Mouse (Mus musculus): Measurements from ENCODE around the gene Cxcl1. TPM values are rescaled to one million over a fixed set of nuclear protein-coding genes. Genes with fewer than 3 reads are reported as not detected.

The Cxcl1 gene
- polyA plus RNA-seq (2014; fragmentation: Illumina TruSeq; extraction: RNeasy Lipid Tissue Mini Kit (QIAGEN cat#74804); ENCODE audit: low read depth, low replicate concordance) = 2.8 TPM

GRCm38 (mm10) chr5:90890519-90891463, at the start of gene Cxcl1:
Cxcl1 (plus strand) TSS chr5:90891241.

GRCm38 (mm10) chr5:90903339-90904020, 12.4 kb downstream of the Cxcl1 start, which contains the start of gene Cxcl2:
Cxcl2 (plus strand) TSS chr5:90903871.

GRCm38 (mm10) chr5:90930971-90931851, 40.2 kb downstream of the Cxcl1 start, which contains the start of gene Mthfd2l:
Mthfd2l (plus strand) TSS chr5:90931117.

Other genes starting within 250 kb of the Cxcl1 start
- gene Cxcl5, start 131.9 kb upstream of the Cxcl1 start, polyA plus RNA-seq (2014; fragmentation: Illumina TruSeq; extraction: RNeasy Lipid Tissue Mini Kit (QIAGEN cat#74804); ENCODE audit: low read depth, low replicate concordance) = 0.76 TPM
- 1.6 TPM for gene Ppbp, start 122.7 kb upstream of the Cxcl1 start, polyA plus RNA-seq (2014; fragmentation: Illumina TruSeq; extraction: RNeasy Lipid Tissue Mini Kit (QIAGEN cat#74804); ENCODE audit: low read depth, low replicate concordance)
- 45.2 TPM for gene Pf4, start 118.8 kb upstream of the Cxcl1 start, polyA plus RNA-seq (2014; fragmentation: Illumina TruSeq; extraction: RNeasy Lipid Tissue Mini Kit (QIAGEN cat#74804); ENCODE audit: low read depth, low replicate concordance)
- gene Cxcl3, start 105.1 kb upstream of the Cxcl1 start, polyA plus RNA-seq (2014; fragmentation: Illumina TruSeq; extraction: RNeasy Lipid Tissue Mini Kit (QIAGEN cat#74804); ENCODE audit: low read depth, low replicate concordance) = not detected
- gene Cxcl15, start 96.7 kb upstream of the Cxcl1 start, polyA plus RNA-seq (2014; fragmentation: Illumina TruSeq; extraction: RNeasy Lipid Tissue Mini Kit (QIAGEN cat#74804); ENCODE audit: low read depth, low replicate concordance) = not detected
- 1.3 TPM for gene Cxcl2, start 12.6 kb downstream of the Cxcl1 start, polyA plus RNA-seq (2014; fragmentation: Illumina TruSeq; extraction: RNeasy Lipid Tissue Mini Kit (QIAGEN cat#74804); ENCODE audit: low read depth, low replicate concordance)
- gene Mthfd2l, start 39.9 kb downstream of the Cxcl1 start, polyA plus RNA-seq (2014; fragmentation: Illumina TruSeq; extraction: RNeasy Lipid Tissue Mini Kit (QIAGEN cat#74804); ENCODE audit: low read depth, low replicate concordance) = 11.4 TPM
- not detected for gene Epgn, start 136.2 kb downstream of the Cxcl1 start, polyA plus RNA-seq (2014; fragmentation: Illumina TruSeq; extraction: RNeasy Lipid Tissue Mini Kit (QIAGEN cat#74804); ENCODE audit: low read depth, low replicate concordance)
- gene Ereg, start 183.4 kb downstream of the Cxcl1 start, polyA plus RNA-seq (2014; fragmentation: Illumina TruSeq; extraction: RNeasy Lipid Tissue Mini Kit (QIAGEN cat#74804); ENCODE audit: low read depth, low replicate concordance) = 0.16 TPM
- not detected for gene Areg, start 248.4 kb downstream of the Cxcl1 start, polyA plus RNA-seq (2014; fragmentation: Illumina TruSeq; extraction: RNeasy Lipid Tissue Mini Kit (QIAGEN cat#74804); ENCODE audit: low read depth, low replicate concordance)

Data from heart, adult 10 weeks (tissue).